Mouse (Mus musculus) forebrain, postnatal 0 days (tissue): ENCODE results near the gene Atg4c. TPM values are rescaled to one million over a fixed set of nuclear protein-coding genes. Genes with fewer than 3 reads are reported as not detected.

ENCODE experiments used
- ATAC-seq: fragments of 200-750 bp; cut with Nextera tagmentation; 2 replicates; pipeline ENCODE4 v1.8.0; 2017; ENCODE audit warnings: mild to moderate bottlenecking, moderate library complexity
- DNase-seq: peaks from one replicate; pipeline ENCODE4 v3.0.0-alpha.2; 2015
- H3K27ac ChIP-seq: fragments of 300-500 bp; sonication (generic); 2 replicates; pipeline ENCODE4 v1.5.1; 2014; ENCODE audit warnings: low read depth, mild to moderate bottlenecking, antibody characterized with exemption, low read length, moderate library complexity, mixed read lengths
- H3K27me3 ChIP-seq: fragments of 300-500 bp; sonication (generic); 2 replicates; pipeline ENCODE4 v1.6.1; 2014; ENCODE audit warnings: mild to moderate bottlenecking, low read length, mixed read lengths; ENCODE audit not compliant: insufficient read depth
- H3K36me3 ChIP-seq: fragments of 300-500 bp; sonication (generic); 2 replicates; pipeline ENCODE4 v1.6.1; 2014; ENCODE audit warnings: mild to moderate bottlenecking, moderate library complexity; ENCODE audit not compliant: insufficient read depth
- H3K4me1 ChIP-seq: fragments of 300-500 bp; sonication (generic); 2 replicates; pipeline ENCODE4 v1.6.1; 2014; ENCODE audit warnings: antibody characterized with exemption; ENCODE audit not compliant: insufficient read depth
- H3K4me2 ChIP-seq: fragments of 300-500 bp; sonication (generic); 2 replicates; pipeline ENCODE4 v1.6.1; 2014; ENCODE audit warnings: low read depth, mild to moderate bottlenecking, moderate library complexity
- H3K4me3 ChIP-seq: fragments of 300-500 bp; sonication (generic); 2 replicates; pipeline ENCODE4 v1.5.1; 2014; ENCODE audit warnings: low read depth, low read length, mixed read lengths
- H3K9ac ChIP-seq: fragments of 300-500 bp; sonication (generic); 2 replicates; pipeline ENCODE4 v1.6.1; 2014; ENCODE audit warnings: mild to moderate bottlenecking
- H3K9me3 ChIP-seq: fragments of 300-500 bp; sonication (generic); 2 replicates; pipeline ENCODE4 v1.6.1; 2016; ENCODE audit warnings: low read length
- CTCF ChIP-seq: sonication (generic); IDR thresholded peaks from 2 replicates; pipeline ENCODE4 v1.5.1; 2016; ENCODE audit warnings: antibody characterized with exemption, control low read depth, low read depth
- WGBS: fragments of 180-500 bp; shearing (Covaris S2); extraction: QIAGEN DNeasy Blood & Tissue Kit; methylation state at CpG from one replicate; pipeline ENCODE4 v1.1.7; 2014; 5-methylcytosine and 5-hydroxymethylcytosine counted together
- polyA plus RNA-seq: library from polyadenylated mRNA; unstranded; fragments of >200 nt; fragmentation: Nextera tagmentation; extraction: Ambion mirVana; gene quantifications from 2 replicates; pipeline ENCODE4 v1.2.1, GENCODE M21; 2015
- total RNA-seq: library from RNA; depleted of rRNA; stranded (reverse); fragments of >200 nt; gene quantifications from 2 replicates; pipeline ENCODE4 v1.2.3, GENCODE M21; 2014; rRNA removed

Gene Atg4c
- total and polyA plus RNA-seq, 2 experiments from 2014 or later = 9.7 to 14.4 TPM

DNA sequence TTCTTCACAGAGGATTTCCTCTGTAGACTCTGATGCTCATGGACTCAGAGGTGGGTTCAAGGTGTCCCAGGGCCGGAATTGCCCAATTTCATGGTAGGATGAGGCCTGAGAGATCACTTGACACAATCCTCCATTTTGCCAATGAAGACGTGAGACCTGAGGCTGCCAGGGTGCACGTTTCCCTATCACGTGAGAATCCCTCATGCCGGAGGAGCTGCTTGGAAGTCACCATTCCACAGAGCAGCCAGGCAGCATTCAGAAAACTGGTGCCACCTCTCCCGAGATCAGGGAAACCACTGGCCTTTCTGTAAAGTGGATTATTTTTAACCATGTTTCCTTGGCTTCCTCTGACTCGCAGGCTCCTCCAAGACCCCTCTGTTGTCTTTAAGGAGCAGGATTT, 88.0 kb downstream of the Atg4c start:
- no peak for ATAC-seq
- 0 out of 2 replicates have a peak, but pooled peaks cover 7% of the 10 kb centered on the region for H3K36me3 ChIP-seq
- no peak overlapping the region for H3K27ac ChIP-seq
- DNase-seq = no peak
- no peak overlapping the region for H3K4me3 ChIP-seq
- TF ChIP-seq CTCF = no peak
- no peaks in the 10 kb centered on the region for H3K9me3 ChIP-seq
- no peaks in the 10 kb centered on the region for H3K4me1 ChIP-seq
- H3K27me3 ChIP-seq = no peaks in the 10 kb centered on the region
- WGBS = 87% methylated on average over 7 of the region's 7 CpGs
- H3K9ac ChIP-seq = no peak overlapping the region
- H3K4me2 ChIP-seq = no peak overlapping the region

DNA sequence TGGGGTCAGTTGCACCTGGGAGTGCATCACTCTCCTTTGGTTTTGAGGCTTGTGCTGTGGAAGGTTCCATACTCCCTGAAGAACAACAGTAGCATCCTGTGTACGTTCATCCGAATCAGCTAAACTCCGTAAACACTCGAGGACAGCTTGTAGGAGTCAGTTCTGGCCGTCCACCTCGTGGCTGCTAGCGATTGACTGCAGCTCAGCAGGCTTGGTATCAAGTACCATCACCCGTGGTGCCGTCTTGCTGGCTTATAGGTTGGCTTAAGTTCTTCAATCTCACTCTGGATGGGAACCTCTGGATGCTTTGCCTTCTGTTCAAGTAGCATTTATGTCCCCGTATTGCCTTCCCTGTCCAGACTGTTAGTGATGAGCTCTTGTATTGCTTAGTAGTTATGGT, 95.6 kb downstream of the Atg4c start:
- WGBS = 92% methylated on average over 10 of the region's 10 CpGs

GRCm38 (mm10) chr4:99298676-99299075, 104.9 kb downstream of the Atg4c start:
- TF ChIP-seq CTCF = peak; percentile 83
- Histone ChIP-seq H3K27me3 (no peaks in the 10 kb centered on the region), H3K36me3 (no peaks in the 10 kb centered on the region), H3K27ac (no peak overlapping the region), H3K4me2 (no peak overlapping the region), H3K4me3 (no peak overlapping the region), H3K4me1 (no peaks in the 10 kb centered on the region), H3K9ac (no peak overlapping the region), H3K9me3 (no peaks in the 10 kb centered on the region)
- DNase-seq (peak; percentile 54), ATAC-seq (no peak; the same call in 1 of the 2 replicates)
- WGBS = 13% methylated on average over 4 of the region's 4 CpGs

More for the DNA sequence above, 95.6 kb downstream of the Atg4c start:
- no peak for DNase-seq
- 0 out of 2 replicates have a peak, but pooled peaks cover 4% of the 10 kb centered on the region for H3K36me3 ChIP-seq
- no peak for TF ChIP-seq CTCF
- H3K4me3 ChIP-seq = no peak overlapping the region
- H3K9ac ChIP-seq = no peak overlapping the region
- no peaks in the 10 kb centered on the region for H3K4me1 ChIP-seq
- no peaks in the 10 kb centered on the region for H3K9me3 ChIP-seq
- no peak for ATAC-seq
- no peak overlapping the region for H3K27ac ChIP-seq
- H3K27me3 ChIP-seq = no peaks in the 10 kb centered on the region
- H3K4me2 ChIP-seq = no peak overlapping the region

- 87% methylated on average over 13 of the region's 13 CpGs for WGBS
- Histone ChIP-seq H3K4me1 (no peaks in the 10 kb centered on the region), H3K4me3 (no peak overlapping the region)
Measured at GRCm38 (mm10) chr4:99304793-99305192, 111.1 kb downstream of the Atg4c start.

More at GRCm38 (mm10) chr4:99304793-99305192, 111.1 kb downstream of the Atg4c start:
- Histone ChIP-seq H3K36me3 (no peaks in the 10 kb centered on the region), H3K27me3 (no peaks in the 10 kb centered on the region), H3K4me2 (no peak overlapping the region), H3K9ac (no peak overlapping the region), H3K27ac (no peak overlapping the region), H3K9me3 (no peaks in the 10 kb centered on the region)
- ATAC-seq (no peak), DNase-seq (no peak)
- TF ChIP-seq CTCF = no peak

Other genes starting within 250 kb of the Atg4c start
- not detected in 2 replicates for gene Angptl3, start 163.0 kb upstream of the Atg4c start, total RNA-seq
- 0.21 and 0.54 TPM in 2 replicates for gene Angptl3, start 163.0 kb upstream of the Atg4c start, polyA plus RNA-seq
- 101 and 108 TPM in 2 replicates for gene Dock7, start 73.0 kb upstream of the Atg4c start, total RNA-seq
- 28.2 and 34.1 TPM in 2 replicates for gene Dock7, start 73.0 kb upstream of the Atg4c start, polyA plus RNA-seq
- not detected in 2 replicates for gene Gm12689, start 102.0 kb downstream of the Atg4c start, total RNA-seq
- gene Gm12689, start 102.0 kb downstream of the Atg4c start, polyA plus RNA-seq = 0.10 and 0.18 TPM in 2 replicates